Mouse (Mus musculus): Measurements from ENCODE around the gene Rtl6.

Rtl6 gene

DNA sequence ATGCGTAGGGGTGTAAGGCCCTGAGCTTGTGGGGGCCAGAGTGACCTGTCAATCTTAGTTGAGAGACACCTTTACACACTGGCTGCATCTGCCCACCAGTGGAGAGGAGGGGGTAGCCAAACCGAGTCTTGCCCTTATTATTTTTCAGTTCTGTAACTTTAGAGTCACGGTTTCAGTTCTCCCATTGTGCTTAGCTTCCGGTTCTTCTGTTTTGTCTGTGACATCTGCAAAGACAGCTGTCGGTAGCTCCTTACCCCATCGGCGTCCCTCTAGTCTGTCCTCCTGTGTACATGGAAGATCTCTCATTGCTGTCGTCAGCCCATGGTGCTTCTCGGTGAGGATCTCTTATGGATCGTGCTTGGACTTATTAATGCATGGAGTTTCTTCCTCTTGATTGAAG is 20.5 kb downstream of the Rtl6 start:
- DNase-seq (ENCODE audit: low spot score in 2 of 2): no peak

- DNase-seq (ENCODE audit: low spot score in 2 of 2): no peak
Measured at GRCm38 (mm10) chr15:84536611-84537010, 21.0 kb downstream of the Rtl6 start.

GRCm38 (mm10) chr15:84535953-84536352 is 21.7 kb downstream of the Rtl6 start:
- no peak for DNase-seq (ENCODE audit: low spot score in 2 of 2)

GRCm38 (mm10) chr15:84532211-84532610 is 25.4 kb downstream of the Rtl6 start:
- DNase-seq (ENCODE audit: low spot score in 2 of 2): no peak

DNA sequence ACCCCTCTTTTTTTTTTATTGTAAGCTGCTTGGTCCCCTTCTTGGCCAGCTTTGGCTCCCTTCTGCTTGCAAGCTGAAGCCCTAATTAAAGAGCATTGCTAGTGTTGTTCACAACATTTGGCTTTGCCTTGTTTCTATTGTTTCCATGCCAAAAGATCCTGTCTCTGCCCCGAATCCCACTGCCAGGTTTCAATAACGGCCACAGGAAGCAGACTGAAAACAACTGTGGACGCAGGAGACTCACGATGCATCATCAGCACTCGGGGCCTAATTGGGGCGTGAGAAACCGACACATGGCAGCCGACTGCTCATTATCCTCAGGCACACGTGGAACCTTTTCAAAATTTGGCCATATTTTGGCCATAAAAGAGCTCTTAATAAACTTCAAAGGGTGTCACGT is 26.1 kb downstream of the Rtl6 start:
- peak; percentile 69 to 72 for DNase-seq (ENCODE audit: low spot score in 2 of 2)

- DNase-seq (ENCODE audit: low spot score in 2 of 2): peak; percentile 42 to 47
Measured at GRCm38 (mm10) chr15:84526921-84527320, 30.7 kb downstream of the Rtl6 start.

- no peak for DNase-seq (ENCODE audit: low spot score in 2 of 2)
Measured at GRCm38 (mm10) chr15:84525222-84525883, 32.3 kb downstream of the Rtl6 start.

- no peak for DNase-seq (ENCODE audit: low spot score in 2 of 2)
Measured at GRCm38 (mm10) chr15:84522953-84523689, 34.5 kb downstream of the Rtl6 start.

DNA sequence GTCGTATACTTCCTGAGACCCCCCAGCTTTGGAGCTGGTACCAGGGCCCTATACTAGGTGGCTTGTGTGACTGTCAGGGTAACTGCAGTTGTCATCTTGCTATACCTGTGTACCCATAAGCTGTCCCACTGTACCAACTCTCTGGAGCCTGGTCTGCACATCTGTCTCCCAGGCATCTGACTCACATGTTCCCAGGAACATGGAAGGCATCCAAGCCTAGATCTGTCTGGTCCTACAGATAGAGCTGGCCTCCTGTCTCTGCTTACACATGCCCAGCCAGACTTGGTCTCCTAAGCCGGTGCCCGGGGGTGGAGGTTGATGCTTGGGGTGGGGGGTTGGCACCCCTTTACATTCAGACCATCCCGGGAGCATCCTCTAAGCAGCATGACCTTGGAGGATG is 36.1 kb downstream of the Rtl6 start:
- DNase-seq (ENCODE audit: low spot score in 2 of 2): no peak

DNA sequence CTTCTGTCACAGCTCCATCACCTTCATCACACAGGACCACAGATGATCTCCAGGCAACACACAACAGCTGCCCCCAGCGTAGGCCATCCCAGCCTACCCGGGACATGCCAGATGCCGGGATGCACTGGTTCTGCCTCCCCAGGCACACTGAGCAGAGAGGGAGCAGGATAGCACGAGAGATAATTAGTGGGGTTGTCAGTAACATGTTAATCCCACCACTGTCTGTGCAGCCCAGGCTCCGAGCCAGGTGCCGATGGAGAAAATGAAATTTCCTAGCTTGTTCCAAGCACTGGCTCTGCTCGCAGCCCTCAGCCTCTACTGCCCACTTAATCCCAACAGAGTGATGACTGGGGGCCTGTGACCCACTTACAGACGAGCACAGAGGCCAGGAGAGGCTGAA is 39.1 kb downstream of the Rtl6 start:
- no peak for DNase-seq (ENCODE audit: low spot score in 2 of 2)

- DNase-seq (ENCODE audit: low spot score in 2 of 2): no peak
Measured at GRCm38 (mm10) chr15:84512626-84513296, 44.9 kb downstream of the Rtl6 start.

- DNase-seq (ENCODE audit: low spot score in 2 of 2): peak; percentile 70 to 74
Measured at GRCm38 (mm10) chr15:84509981-84510380, 47.6 kb downstream of the Rtl6 start.

- DNase-seq (ENCODE audit: low spot score in 2 of 2): no peak
Measured at GRCm38 (mm10) chr15:84509161-84509560, 48.5 kb downstream of the Rtl6 start.

- DNase-seq (ENCODE audit: low spot score in 2 of 2): peak; percentile 69 to 73
Measured at GRCm38 (mm10) chr15:84506026-84506425, 51.6 kb downstream of the Rtl6 start.

DNA sequence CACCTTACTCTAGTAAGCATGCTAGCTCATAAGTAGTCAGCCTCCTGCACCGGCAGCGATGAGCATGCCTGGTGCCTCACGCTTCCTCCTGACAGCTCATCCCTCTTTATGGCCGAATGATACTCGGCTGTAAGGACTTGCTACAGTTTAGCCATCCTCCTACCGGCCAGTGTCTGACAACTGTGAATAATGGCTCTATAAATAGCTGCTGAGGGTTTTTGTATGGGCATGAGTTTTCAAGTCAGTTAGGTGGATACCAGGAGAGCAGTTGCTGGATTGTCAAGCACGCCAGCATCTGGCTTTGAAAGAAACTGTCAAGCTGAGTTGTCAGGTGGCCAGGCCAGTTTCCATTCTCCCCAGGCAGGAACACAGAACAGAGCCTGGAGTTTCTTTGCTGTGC is 52.7 kb downstream of the Rtl6 start:
- no peak for DNase-seq (ENCODE audit: low spot score in 2 of 2)
